Mouse (Mus musculus) right cerebral cortex, postnatal 25 days (tissue): Measurements from ENCODE around the gene Sema4f.
A peak's percentile ranks its signal among the peaks of the same experiment; 100 is the strongest.

Source experiments
- DNase-seq: peaks from one replicate; pipeline ENCODE4 v3.0.0; 2022

Sema4f gene

DNA sequence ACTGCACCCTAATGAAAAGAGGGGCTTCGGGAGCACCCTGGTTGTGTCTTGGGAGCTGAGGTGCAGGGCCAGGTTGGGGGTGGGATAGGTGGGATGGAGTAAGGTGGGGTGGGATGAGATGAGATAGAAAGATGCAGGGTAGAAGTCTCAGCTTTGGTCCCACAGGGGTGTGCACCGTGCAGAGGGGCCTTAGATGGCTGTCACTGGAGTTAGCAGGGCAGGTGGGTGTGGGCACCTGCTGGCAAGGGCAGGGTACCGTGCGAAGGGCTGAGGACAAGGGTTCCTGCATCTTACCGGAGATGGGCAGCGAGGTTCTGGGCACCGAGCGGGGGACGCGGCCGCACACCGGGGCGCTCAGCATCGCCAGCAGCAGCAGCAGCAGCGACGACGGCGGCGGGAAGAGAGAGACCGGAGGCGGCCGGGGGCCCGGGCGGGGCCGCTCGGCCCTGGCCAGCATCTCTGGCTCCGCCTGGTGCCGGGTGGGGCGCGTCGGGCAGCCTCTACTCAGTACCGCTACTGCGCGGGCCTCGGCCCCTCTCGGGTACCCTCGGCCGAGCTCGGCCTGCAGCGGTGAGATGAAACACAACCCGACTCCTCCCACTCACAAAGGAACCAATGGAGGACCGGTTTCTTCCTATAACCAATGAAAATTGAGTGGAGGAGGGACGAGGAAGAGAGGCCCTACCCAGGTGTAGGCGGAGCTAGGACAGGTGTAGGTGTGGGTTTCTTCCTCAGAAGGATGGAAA, at the start of gene Sema4f:
Gene Sema4f (minus strand): TSS at position 603 of the 746 bp plus-strand sequence.
- peak; percentile 82 for DNase-seq

DNA sequence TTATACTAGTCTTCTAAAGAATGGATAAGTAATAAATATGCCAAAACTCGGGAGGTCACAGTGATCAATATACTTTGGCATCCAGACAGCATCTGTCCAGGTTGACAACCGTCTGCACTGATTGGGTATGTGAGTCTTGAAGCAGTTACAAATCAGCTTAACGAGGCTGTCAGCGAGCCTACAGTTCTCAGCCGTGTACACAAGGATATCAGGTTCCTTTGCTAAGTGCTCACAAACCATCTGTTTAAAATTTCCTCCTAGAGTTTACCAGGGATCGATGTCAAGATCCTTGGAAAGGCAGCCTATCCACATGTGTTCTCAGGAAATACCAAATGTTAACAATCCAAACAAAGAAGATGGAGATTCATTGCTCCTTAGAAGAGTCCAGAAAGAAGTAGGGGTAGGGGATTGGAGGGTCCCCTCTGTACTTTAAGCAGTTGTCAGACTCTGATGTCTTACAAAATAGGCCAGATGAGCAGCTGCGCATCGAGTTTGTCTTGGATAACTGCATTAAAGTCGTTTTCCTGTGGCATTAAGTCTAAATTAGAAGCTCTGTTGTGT, 47.9 kb upstream of the Sema4f start:
- DNase-seq = no peak

DNA sequence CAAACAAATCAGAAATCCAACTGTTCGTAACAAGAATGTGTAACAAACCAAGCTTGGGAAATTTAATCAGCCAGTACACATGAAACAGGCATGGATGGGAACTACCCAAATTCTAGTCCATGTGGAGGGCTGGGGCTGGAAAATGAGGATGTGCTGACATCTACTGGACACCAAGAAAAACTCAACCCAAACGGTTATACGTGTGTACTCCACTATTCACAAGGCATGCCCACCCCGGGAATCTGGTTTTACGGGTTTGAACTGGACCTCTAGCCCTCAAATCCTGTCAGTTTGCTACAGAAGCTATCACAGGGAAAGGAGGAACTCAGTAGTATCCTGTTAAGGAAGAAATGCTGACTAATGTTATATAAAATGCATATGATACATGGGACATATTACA, 31.5 kb upstream of the Sema4f start:
- peak; percentile 52 for DNase-seq

DNA sequence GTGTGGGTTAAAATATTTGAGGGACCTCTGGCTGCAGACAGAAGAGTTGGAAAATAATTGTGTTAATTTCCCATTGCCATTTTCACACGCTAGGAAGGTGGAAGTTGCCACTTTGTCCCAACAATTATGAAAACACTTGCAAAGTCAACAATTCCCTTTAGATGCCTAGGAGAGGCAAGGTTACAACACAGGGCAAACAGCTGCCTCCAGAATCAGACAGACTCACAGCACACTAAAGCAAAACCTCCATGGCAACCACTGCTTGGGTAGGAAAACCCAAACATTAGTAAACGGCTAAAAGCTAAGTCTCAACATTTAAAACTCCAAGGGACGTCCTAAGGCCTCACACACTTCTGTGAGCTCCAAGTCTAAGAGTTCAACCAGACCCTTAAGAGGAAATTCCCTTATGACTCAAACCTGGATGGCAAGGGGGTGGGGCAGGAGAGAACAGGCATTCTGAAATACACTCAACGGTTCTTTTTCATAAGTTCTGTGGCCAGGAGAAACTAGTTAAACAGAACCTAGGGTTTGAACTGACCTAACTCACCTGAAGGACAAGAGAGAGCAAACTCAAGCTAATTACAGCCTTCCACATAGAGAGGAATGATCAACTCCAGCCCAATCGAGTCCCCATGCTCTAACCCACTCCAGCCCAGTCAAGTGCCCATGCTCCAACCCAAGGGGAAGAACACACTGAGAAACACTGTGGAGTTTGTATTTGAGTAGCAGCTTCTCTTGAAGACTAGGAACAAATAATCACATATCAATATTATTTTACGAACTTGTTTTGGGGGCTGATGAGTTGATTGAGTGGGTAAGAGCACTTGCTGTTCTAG, 29.9 kb upstream of the Sema4f start:
- DNase-seq = no peak

DNA sequence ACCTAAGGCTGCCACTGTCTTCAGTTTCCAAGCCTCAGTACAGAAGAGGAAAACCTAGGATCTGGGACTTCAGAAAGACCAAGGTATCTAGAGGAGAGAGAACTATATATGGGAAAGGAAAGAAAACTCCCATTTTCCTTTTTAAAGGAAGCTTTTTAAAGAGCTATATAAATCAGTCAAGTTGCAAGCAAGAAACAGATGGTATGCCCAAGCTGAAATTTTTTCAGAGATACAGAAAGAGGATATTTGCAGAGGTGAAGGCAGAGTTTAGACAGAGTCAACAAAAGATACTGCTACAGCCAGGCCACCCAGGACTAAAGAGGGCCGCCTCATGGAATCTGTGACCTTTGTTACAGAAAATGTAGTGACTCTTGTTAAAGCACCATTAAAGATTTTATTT, 22.1 kb upstream of the Sema4f start:
- no peak for DNase-seq

DNA sequence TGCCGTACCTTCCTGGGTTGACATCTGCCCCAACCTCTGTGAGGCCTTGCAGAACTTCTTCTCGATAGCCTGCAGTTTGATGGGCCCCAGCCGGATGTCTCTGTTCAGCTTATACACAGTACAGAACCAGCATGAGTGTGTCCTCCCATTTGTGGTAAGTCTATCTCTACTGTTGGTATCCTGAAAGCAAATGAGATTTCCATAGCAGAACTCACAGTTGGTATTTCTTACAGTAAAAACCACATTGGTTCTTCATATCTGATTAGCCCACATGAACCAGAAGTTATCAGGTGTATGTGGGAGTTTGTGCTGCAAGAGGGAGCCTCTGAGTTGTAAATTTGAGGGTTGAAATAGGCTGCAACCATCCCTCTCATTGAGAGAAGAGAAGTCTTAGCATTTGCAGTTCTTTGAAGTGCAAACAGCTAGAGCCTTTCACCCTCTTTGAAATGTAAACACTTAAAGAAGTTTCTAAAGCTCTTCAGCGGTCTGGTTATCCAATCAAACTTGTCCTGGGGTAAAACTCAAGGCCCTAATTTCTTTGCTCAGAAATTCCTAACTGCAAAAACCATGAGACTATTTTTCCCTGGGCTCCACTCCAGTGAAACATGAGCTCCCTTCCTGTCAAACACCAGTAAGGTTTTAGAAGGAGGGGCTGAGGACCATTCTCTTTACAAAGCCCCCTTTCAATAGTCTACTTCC, 17.1 kb upstream of the Sema4f start:
- no peak for DNase-seq

DNA sequence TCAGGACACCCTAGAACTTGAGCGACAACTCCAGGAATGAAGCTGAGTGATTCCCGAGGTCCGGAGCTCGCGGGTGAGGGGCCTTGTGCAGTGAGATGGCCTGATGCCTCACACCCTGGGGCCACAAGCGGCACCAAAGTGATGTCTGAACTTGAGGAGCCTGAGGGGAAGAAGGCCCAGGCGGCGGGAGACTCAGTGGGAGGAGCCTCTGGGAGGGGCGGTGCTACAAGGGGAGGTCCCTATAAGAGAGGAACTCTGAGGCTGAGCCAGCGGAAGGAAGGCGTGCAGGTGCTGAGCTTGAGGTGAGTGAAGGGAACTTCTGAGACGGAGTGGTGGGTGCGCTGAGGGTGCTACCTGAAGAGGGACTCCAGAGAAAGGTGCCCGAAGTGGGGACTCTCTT, 7.1 kb upstream of the Sema4f start, which contains the start of gene M1ap:
Gene M1ap (plus strand): TSS at position 252 of the 400 bp plus-strand sequence.
- no peak for DNase-seq

DNA sequence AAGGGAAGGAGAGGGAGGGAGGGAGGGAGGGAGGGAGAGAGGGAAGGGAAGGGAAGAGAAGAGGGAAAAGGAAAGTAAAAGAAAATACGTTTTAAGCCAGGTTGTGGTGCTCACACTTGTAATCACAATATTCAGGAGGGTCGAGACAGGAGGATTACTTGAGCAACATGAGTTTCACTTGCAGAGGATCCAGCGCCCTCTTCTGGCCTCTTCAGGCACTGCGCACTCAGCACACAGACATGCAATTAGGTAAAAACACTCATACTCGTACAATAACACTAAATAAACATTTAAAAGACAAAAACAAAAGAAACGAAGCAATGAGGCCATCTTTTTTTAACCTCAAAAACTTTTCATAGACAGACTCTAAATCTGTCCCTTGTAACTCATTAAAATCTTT, 6.2 kb upstream of the Sema4f start:
- no peak for DNase-seq

DNA sequence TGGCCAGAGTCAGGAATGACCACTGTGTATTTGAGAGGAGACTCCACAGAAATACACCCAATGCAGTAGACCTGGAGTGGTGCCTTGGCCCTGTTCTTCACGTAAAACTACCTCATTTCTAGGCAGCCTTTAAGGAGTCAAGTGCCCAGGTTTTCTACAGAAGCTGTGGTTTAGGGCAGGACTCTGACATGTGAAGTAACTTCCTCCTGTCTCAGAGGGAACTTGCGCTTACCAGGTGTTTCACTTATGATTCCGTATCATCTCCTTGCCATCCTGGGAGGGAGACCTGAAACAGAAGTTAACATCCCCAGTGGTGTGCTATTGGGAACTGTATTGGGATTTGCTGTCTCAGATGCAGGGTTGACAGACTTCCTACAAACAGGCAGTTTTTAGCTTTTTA, 1.2 kb upstream of the Sema4f start:
- no peak for DNase-seq

DNA sequence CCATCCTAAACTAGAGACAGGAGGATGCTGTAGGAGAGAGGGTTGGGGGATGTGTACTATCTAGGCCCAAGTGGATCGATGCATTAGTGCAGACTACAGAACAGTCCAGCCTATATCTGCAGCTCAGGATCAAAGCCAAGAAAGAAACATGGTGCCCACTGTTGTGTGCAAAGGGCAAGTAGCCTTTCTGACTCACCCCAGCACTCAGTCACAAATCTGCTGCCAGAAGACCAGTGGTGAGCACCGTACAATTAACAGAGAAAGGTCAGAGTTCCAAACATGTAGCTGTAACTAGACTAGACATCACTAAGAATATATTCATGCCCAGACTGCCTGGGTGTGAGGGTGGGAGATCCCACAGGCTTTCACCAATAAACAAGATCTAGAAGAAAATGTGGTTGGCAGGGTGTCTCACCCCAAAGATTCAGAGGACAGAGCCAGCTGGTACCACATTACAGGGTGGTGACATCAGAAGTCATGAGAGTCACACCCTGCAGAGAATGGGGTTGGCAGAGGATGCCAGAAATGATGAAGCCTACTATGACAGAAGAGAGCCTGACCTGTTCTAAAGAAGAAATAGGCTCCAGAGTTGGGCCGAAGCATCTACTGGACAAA, 4.8 kb downstream of the Sema4f start:
- no peak for DNase-seq

DNA sequence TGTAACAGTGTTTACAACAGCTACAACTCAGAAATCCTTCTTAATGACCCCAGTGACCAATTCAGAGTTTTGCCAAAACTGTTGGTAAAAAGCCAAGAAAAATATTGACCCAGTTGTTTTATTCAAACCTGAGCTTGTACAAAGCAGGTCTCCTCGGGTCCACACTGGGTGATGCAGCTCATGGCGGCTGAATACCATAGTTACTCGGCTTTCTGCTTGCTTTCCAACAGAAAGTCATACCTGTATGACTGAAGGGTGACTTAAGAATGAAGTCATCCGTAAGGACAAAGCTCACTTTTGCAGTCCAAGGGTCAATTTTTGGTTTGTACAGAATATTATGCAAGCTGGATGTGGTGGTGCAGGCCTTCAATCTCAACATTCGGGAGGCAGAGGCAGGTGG, 12.0 kb downstream of the Sema4f start:
- DNase-seq = no peak

DNA sequence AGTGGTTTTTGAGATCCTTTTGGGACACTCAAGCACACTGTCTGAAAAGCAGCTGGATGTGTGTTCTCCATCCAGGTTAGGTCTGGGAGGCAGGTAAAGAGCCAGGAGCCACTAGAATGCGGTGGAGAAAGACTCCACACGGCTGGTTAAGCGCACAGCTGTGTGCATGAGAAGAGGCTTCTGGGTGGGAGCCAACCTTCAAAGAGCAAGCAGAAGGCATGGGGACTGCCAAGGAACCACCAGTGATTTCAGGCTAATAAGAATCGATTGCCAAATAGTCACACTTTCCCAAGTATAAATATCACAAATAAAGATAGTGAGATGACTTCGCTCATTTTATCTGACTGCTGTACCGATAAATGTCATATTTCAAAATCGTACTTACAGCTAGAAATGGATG, 13.0 kb downstream of the Sema4f start:
- no peak for DNase-seq

DNA sequence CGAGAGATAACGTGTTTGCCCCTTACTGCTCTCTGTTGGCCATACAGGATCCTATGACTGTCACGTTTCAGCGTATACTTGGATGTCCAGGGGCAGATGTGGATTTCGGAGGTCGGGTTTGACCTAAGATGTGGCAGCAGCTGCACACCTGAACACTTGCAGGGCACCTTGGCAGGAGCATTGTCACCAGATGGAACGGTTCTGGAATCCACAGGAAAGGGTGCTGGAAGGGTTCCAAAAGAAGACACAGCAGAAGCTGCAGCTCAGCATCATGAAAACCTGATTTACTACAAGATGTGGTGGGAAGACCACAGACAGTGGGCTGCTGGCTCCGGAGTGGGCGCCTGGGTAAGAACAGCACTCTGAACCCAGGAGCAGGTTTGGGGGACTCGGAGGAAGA, 13.5 kb downstream of the Sema4f start:
- no peak for DNase-seq

DNA sequence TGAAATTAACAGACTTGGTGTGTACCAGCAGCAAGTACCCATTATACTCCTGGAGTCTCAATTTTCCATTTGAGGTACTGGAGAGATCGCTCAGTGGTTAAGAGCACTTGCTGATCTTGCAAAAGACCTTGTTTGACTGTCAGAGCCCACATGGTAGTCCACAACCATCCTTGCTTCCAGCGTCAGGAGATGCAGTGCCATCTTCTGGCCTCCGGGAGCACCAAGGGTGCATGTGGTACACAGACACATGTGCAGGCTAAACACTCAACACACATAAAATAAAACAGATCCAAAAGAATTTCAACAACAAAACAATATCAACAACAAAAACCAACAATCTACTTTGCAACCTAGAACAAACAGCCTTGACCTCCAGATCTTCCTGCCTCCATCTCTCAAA, 14.6 kb downstream of the Sema4f start:
- DNase-seq = no peak

DNA sequence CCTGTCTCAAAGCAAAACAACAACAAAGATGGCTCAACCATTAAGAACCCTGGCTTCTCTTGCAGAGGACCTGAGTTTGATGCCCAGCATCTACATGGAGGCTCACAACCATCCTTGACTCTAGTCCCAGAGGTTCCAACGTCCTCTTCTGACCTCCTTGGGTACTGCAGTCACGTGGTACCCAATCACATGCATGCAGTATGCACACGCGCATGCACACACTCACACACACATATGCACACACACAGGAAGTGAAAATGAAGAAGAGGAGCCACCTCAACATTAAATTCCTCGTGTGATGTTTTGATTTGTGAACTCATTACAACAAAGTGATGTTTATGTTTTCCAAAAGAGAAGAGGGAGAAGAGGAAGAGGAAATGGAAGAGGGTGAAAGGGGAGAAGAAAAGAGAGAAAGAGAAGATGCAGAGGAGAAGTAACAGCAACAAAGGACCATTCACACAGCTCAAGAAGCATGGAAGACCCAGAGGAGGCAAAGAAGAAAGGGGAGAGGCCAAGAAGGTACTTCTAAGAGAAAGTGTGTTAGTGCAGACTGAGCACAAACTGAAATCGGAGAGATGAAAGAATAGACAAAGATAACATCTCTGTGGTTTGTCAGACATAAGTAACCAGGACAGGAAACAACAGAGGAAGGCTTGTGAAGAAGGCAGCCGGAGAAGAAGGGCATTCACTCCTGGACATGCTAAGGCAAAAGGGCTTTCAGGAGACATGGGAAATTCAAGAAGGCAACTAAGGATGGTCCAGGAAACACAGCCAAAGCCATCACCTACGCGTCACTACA, 17.9 kb downstream of the Sema4f start:
- no peak for DNase-seq

DNA sequence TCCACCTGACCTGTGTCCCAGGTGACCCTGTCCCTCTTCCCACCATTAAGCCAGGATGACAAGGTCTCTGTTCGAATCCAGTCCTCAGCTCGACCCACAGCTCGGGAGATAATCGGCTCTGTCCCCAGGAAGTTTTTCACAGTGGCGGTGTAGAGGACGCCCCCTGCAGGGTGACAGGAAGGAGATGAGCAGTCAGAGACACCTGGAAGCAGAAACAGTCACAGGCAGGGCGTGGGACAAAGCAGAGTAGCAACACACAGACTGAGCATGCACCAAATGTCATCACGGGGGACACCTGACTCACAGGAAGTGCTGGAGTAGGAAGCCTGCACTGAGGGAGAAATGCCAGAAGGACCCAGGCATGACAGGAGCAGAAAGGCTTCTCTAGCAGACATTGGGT, 20.0 kb downstream of the Sema4f start:
- DNase-seq = no peak

DNA sequence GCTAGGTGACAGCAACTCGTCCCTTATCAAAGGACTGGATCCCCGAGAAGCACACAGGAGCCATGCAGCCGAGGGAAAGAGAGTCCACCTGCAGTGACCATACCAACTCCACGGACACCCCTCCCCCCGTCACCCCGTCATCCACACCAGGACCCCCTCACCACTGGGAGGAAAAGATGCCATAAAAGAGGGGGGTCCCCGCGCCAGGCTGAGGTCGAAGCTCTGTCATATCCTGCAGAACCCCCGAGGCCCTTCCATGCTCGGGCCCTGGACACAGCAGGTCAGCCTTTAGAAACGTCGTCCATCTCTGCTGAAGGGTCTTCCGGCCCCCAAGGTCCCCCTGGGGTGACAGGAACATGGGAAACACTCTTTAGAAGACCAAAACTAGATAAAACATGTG, 21.2 kb downstream of the Sema4f start:
- no peak for DNase-seq

DNA sequence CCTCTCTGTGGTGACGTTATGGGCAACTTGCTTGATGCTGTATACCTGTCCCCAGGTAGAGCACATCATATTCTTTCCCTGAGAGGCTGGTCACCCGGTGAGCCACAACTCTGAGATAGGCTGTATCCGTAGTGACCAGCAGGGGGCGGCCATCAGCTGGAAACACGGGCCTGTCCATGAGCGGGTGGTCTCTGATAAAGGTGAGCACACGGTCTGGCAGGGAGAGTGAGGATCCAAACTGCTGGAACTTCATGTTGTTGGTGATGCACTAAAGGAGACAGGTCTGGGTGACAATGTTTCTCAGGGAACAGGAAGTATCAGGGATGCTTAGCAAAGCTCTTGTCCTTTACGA, 21.8 kb downstream of the Sema4f start:
- DNase-seq = peak; percentile 48

DNA sequence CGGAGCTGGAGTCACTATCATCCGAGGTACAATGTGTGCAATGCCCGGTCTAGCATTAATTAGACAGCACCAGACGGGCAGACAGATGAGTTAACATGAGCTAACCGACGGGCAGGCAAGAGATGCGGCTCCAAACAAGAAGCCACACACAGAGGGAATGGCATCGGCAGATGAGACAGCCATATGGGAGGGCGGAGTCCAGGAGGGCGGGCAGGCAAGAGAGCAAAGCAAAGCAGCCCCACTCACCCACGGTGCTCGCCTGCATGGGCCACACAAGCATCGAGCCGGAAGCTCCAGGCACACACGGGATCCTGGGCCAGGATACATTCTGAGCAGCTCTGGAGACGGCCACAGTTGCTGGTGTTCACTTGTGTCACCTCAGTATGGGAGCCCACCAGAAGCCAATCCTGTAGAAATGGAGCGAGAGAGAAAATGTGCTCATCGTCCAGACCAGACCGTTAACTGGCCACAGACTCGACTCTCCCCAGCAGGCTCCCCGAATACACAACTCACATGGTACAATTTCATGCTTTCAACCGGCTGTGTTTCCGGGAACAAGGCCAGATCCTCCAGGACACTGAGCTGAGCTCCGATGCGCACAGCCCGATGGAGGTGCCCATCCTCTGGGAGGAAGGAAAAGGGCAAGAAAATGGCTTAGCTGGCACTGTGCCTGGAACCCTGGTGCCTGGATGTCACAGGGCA, 22.3 kb downstream of the Sema4f start:
- DNase-seq = peak; percentile 58

DNA sequence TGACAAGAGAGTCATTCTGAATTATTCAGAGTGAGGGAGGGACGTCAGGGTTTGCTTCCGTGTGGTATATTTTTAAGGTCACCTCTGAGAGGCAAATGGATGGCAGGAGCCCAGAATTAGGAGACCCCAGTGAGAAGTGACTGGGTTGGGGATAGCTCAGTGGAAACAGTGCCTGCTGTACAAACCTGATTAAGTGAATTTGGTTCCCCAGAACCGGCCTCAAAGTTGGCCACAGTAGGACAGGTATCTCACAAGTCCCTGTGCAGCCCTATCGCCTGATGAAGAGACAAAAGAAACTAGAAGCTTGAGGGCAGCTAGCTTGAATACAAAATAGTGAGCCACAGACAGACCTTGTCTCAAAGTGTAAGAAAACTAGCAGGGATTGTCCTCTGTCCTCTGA, 23.1 kb downstream of the Sema4f start:
- DNase-seq = no peak

DNA sequence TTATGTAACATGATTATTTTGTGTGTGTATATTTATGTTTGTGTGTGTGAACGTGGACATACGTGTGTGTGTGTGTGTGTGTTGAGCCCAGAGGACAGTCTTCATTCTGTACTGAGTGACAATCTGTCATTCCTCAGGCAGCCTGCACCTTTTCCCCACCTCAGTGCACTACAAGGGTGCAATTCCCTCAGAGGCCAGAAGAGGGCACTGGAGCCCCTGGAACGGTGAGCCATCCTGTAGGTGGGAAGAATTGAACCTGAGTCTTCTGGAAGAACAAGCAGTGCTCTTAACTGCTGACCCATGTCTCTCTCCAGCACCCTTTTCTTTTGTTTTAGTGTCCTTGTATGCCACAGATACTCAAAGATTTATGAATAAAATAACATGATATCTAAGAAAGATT, 23.7 kb downstream of the Sema4f start:
- no peak for DNase-seq
